Mouse (Mus musculus): ENCODE measurements at regions not wholly inside any gene's neighbourhood (a gene's known extent, or its start where the extent isn't known, plus 50 kb on each side); places are given as distances from the start of the nearest gene placed in this dataset.

- DNase-seq = no peak
These were observed 274.7 kb upstream of the Nr2f2 start for GRCm38 (mm10) chr7:70641217-70641616.

GRCm38 (mm10) chr7:70640574-70640973 lies 274.0 kb upstream of the Nr2f2 start:
- no peak for DNase-seq

GRCm38 (mm10) chr7:70638161-70638560 lies 271.6 kb upstream of the Nr2f2 start:
- no peak for DNase-seq

- no peak for DNase-seq
These were observed 267.5 kb upstream of the Nr2f2 start for GRCm38 (mm10) chr7:70634016-70634415.

GRCm38 (mm10) chr7:70633577-70633976 lies 267.0 kb upstream of the Nr2f2 start:
- no peak for DNase-seq

GRCm38 (mm10) chr7:70625643-70626231 lies 259.2 kb upstream of the Nr2f2 start:
- no peak for DNase-seq

GRCm38 (mm10) chr7:70624727-70625642 lies 258.4 kb upstream of the Nr2f2 start:
- peak; percentile 10 for DNase-seq

GRCm38 (mm10) chr7:70624031-70624726 lies 257.6 kb upstream of the Nr2f2 start:
- DNase-seq = no peak

- DNase-seq = no peak
These were observed 252.9 kb upstream of the Nr2f2 start for GRCm38 (mm10) chr7:70619400-70619799.

- no peak for DNase-seq
These were observed 251.7 kb upstream of the Nr2f2 start for GRCm38 (mm10) chr7:70618270-70618669.

- DNase-seq = no peak
These were observed 240.0 kb upstream of the Nr2f2 start for GRCm38 (mm10) chr7:70606511-70606910.

- no peak for DNase-seq
These were observed 238.1 kb upstream of the Nr2f2 start for GRCm38 (mm10) chr7:70604471-70605174.

GRCm38 (mm10) chr7:70593027-70593426 lies 226.5 kb upstream of the Nr2f2 start:
- DNase-seq = no peak

GRCm38 (mm10) chr7:70591361-70592256 lies 225.1 kb upstream of the Nr2f2 start:
- DNase-seq = no peak

GRCm38 (mm10) chr7:70589713-70590112 lies 223.2 kb upstream of the Nr2f2 start:
- no peak for DNase-seq

GRCm38 (mm10) chr7:70588061-70588460 lies 221.5 kb upstream of the Nr2f2 start:
- no peak for DNase-seq

GRCm38 (mm10) chr7:70584480-70584879 lies 217.9 kb upstream of the Nr2f2 start:
- DNase-seq = no peak

GRCm38 (mm10) chr7:70576112-70576910 lies 209.8 kb upstream of the Nr2f2 start:
- DNase-seq = no peak

GRCm38 (mm10) chr7:70575614-70576013 lies 209.1 kb upstream of the Nr2f2 start:
- DNase-seq = no peak

- no peak for DNase-seq
These were observed 207.7 kb upstream of the Nr2f2 start for GRCm38 (mm10) chr7:70574194-70574593.

- no peak for DNase-seq
These were observed 198.5 kb upstream of the Nr2f2 start for GRCm38 (mm10) chr7:70565034-70565433.

All from cerebellum, adult 9-10 months (tissue).